Mouse (Mus musculus): ENCODE measurements around the gene Ctnnd2.

Gene Ctnnd2

GRCm38 (mm10) chr15:30647679-30648311, 475.4 kb downstream of the Ctnnd2 start:
- DNase-seq (ENCODE audit: low spot score) = peak; percentile 17

- no peak for DNase-seq (ENCODE audit: low spot score)
Measured at GRCm38 (mm10) chr15:30649964-30650363, 477.6 kb downstream of the Ctnnd2 start.

- DNase-seq (ENCODE audit: low spot score) = no peak
Measured at GRCm38 (mm10) chr15:30655433-30655832, 483.0 kb downstream of the Ctnnd2 start.

- no peak for DNase-seq (ENCODE audit: low spot score)
Measured at GRCm38 (mm10) chr15:30657588-30657987, 485.2 kb downstream of the Ctnnd2 start.

- no peak for DNase-seq (ENCODE audit: low spot score)
Measured at GRCm38 (mm10) chr15:30660539-30661149, 488.3 kb downstream of the Ctnnd2 start.

- DNase-seq (ENCODE audit: low spot score) = no peak
Measured at GRCm38 (mm10) chr15:30661689-30662422, 489.5 kb downstream of the Ctnnd2 start.

- DNase-seq (ENCODE audit: low spot score) = no peak
Measured at GRCm38 (mm10) chr15:30667819-30668587, 495.6 kb downstream of the Ctnnd2 start.

GRCm38 (mm10) chr15:30681939-30682338, 509.5 kb downstream of the Ctnnd2 start:
- DNase-seq (ENCODE audit: low spot score) = no peak

GRCm38 (mm10) chr15:30682360-30683119, 510.1 kb downstream of the Ctnnd2 start:
- no peak for DNase-seq (ENCODE audit: low spot score)

- DNase-seq (ENCODE audit: low spot score) = no peak
Measured at GRCm38 (mm10) chr15:30686206-30687101, 514.1 kb downstream of the Ctnnd2 start.

- no peak for DNase-seq (ENCODE audit: low spot score)
Measured at GRCm38 (mm10) chr15:30693754-30694205, 521.4 kb downstream of the Ctnnd2 start.

GRCm38 (mm10) chr15:30694286-30694685, 521.9 kb downstream of the Ctnnd2 start:
- DNase-seq (ENCODE audit: low spot score) = no peak

- no peak for DNase-seq (ENCODE audit: low spot score)
Measured at GRCm38 (mm10) chr15:30695859-30696258, 523.5 kb downstream of the Ctnnd2 start.

- DNase-seq (ENCODE audit: low spot score) = no peak
Measured at GRCm38 (mm10) chr15:30697356-30697755, 525.0 kb downstream of the Ctnnd2 start.

GRCm38 (mm10) chr15:30700762-30701161, 528.4 kb downstream of the Ctnnd2 start:
- DNase-seq (ENCODE audit: low spot score) = no peak

- no peak for DNase-seq (ENCODE audit: low spot score)
Measured at GRCm38 (mm10) chr15:30701592-30701991, 529.2 kb downstream of the Ctnnd2 start.

- no peak for DNase-seq (ENCODE audit: low spot score)
Measured at GRCm38 (mm10) chr15:30709026-30709753, 536.8 kb downstream of the Ctnnd2 start.

- no peak for DNase-seq (ENCODE audit: low spot score)
Measured at GRCm38 (mm10) chr15:30709754-30710105, 537.3 kb downstream of the Ctnnd2 start.

GRCm38 (mm10) chr15:30714823-30715222, 542.4 kb downstream of the Ctnnd2 start:
- no peak for DNase-seq (ENCODE audit: low spot score)

- DNase-seq (ENCODE audit: low spot score) = no peak
Measured at GRCm38 (mm10) chr15:30718811-30719210, 546.4 kb downstream of the Ctnnd2 start.
